Mouse (Mus musculus) liver, postnatal 0 days (tissue): ENCODE results near the gene Syt5. TPM values are rescaled to one million over a fixed set of nuclear protein-coding genes. Genes with fewer than 3 reads are reported as not detected.
A peak's percentile ranks its signal among the peaks of the same experiment; 100 is the strongest.
"Not testable (repeated sequence)": the region's sequence is repeated elsewhere in the genome, so short reads cannot be mapped to it uniquely, and the experiment has no call there.

Source experiments
- ATAC-seq: fragments of 200-750 bp; cut with Nextera tagmentation; 2 replicates; pipeline ENCODE4 v1.8.0; 2017; ENCODE audit warnings: mild to moderate bottlenecking, moderate library complexity
- DNase-seq: peaks from one replicate; pipeline ENCODE4 v3.0.0-alpha.2; 2016
- H3K27ac ChIP-seq: fragments of 300-500 bp; sonication (generic); 2 replicates; pipeline ENCODE4 v1.5.1; 2014; ENCODE audit warnings: antibody characterized with exemption, moderate library complexity, mild to moderate bottlenecking, low read depth
- H3K27me3 ChIP-seq: fragments of 300-500 bp; sonication (generic); 2 replicates; pipeline ENCODE4 v1.6.1; 2014; ENCODE audit warnings: low read length, control low read depth, mixed read lengths; ENCODE audit not compliant: insufficient read depth
- H3K36me3 ChIP-seq: fragments of 300-500 bp; sonication (generic); replicated peaks from 2 replicates; pipeline ENCODE4 v1.6.1; 2014; ENCODE audit warnings: mild to moderate bottlenecking, control low read depth, low read length, moderate library complexity, mixed read lengths; ENCODE audit not compliant: insufficient read depth
- H3K4me1 ChIP-seq: fragments of 300-500 bp; sonication (generic); 2 replicates; pipeline ENCODE4 v1.6.1; 2014; ENCODE audit warnings: antibody characterized with exemption, mild to moderate bottlenecking, control low read depth; ENCODE audit not compliant: insufficient read depth
- H3K4me2 ChIP-seq: fragments of 300-500 bp; sonication (generic); 2 replicates; pipeline ENCODE4 v1.6.1; 2014; ENCODE audit warnings: low read depth, mild to moderate bottlenecking, low read length, moderate library complexity, mixed read lengths
- H3K4me3 ChIP-seq: fragments of 300-500 bp; sonication (generic); 2 replicates; pipeline ENCODE4 v1.5.1; 2014; ENCODE audit warnings: low read depth, low read length
- H3K9ac ChIP-seq: fragments of 300-500 bp; sonication (generic); replicated peaks from 2 replicates; pipeline ENCODE4 v1.6.1; 2014; ENCODE audit warnings: mild to moderate bottlenecking, moderate library complexity
- H3K9me3 ChIP-seq: fragments of 300-500 bp; sonication (generic); 2 replicates; pipeline ENCODE4 v1.6.1; 2016; ENCODE audit warnings: mild to moderate bottlenecking, control low read depth, low read length, mixed read lengths
- CTCF ChIP-seq: sonication (generic); IDR thresholded peaks from 2 replicates; pipeline ENCODE4 v1.5.1; 2016; ENCODE audit warnings: antibody characterized with exemption, low read depth
- EP300 ChIP-seq: IDR thresholded peaks from 2 replicates; pipeline ENCODE4 v1.6.1; 2016; ENCODE audit warnings: antibody characterized with exemption, low read depth, mild to moderate bottlenecking
- WGBS: fragments of 180-500 bp; shearing (Covaris S2); extraction: QIAGEN DNeasy Blood & Tissue Kit; methylation state at CpG from one replicate; pipeline ENCODE4 v1.1.7; 2014; ENCODE audit not compliant: insufficient replicate concordance; 5-methylcytosine and 5-hydroxymethylcytosine counted together
- polyA plus RNA-seq: library from polyadenylated mRNA; unstranded; fragments of >200 nt; fragmentation: Nextera tagmentation; extraction: Ambion mirVana; gene quantifications from 2 replicates; pipeline ENCODE4 v1.2.1, GENCODE M21; 2015

The Syt5 gene
- polyA plus RNA-seq: 0.09 TPM in 2 replicates

DNA sequence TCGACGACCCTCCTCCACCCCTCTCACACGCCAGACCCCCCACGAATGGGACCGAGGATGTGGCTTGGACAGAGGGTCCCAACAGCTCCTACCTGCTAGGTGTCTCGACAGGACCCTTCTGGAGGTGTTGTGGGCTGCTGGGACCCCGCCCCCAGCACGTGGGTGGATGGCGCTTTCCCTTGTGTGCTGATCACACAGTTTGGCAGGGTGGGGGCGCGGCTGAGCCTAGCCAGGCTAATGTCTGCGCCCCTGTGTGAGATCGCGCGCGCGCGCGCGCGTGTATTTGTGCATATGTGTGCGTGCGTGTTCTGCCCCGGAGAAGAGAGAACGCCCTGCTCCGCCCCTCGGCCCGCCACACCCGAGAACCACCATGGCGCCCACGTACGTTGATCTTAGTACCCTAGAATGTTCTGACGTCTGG, at the start of gene Syt5:
TSS of gene Syt5 (minus strand) at position 321 of the 421 bp plus-strand sequence.
- Histone ChIP-seq H3K9me3 (no peaks in the 10 kb centered on the region), H3K4me3 (no peak within 1 kb of the TSS), H3K9ac (no peak within 1 kb of the TSS), H3K4me1 (peaks cover 3% of the 10 kb centered on the region; the same call in 1 of the 2 replicates), H3K36me3 (no peaks in the 10 kb centered on the region), H3K27me3 (no peaks in the 10 kb centered on the region), H3K4me2 (peak within 1 kb of the TSS; percentile 48), H3K27ac (no peak within 1 kb of the TSS)
- DNase-seq (no peak), ATAC-seq (no peak)
- 8% methylated on average over 33 of the region's 33 CpGs for WGBS
- TF ChIP-seq EP300: no peak
- TF ChIP-seq CTCF: no peak

DNA sequence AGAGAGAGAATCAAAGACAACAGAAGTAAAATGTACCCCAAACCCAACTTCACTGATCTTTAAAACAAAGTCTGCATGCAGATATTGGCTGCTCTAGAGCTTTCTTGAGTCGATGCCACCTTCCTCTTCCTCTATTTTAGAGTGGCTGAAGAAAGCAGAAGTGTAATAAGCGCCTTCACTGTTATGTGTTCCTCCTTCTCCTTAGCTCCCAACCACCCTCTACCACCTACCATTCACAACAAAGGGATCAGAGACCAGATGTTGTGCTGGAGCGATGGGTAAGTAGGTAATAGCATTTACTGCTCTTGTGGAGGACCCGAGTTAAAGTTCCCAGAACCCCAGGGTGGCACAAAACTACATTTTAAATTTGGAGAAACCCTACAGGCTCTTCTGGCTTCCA, 49.7 kb upstream of the Syt5 start:
- not testable (repeated sequence) for H3K36me3 ChIP-seq, H3K4me3 ChIP-seq, H3K4me1 ChIP-seq, H3K4me2 ChIP-seq, ATAC-seq, H3K9me3 ChIP-seq, DNase-seq, H3K27me3 ChIP-seq, H3K9ac ChIP-seq, H3K27ac ChIP-seq
- WGBS: 47% methylated on average over 4 of the region's 4 CpGs

DNA sequence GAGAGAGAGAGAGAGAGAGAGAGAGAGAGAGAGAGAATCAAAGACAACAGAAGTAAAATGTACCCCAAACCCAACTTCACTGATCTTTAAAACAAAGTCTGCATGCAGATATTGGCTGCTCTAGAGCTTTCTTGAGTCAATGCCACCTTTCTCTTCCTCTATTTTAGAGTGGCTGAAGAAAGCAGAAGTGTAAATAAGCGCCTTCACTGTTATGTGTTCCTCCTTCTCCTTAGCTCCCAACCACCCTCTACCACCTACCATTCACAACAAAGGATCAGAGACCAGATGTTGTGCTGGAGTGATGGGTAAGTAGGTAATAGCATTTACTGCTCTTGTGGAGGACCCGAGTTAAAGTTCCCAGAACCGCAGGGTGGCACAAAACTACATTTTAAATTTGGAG, 34.1 kb upstream of the Syt5 start:
- H3K9me3 ChIP-seq, H3K4me3 ChIP-seq, H3K27ac ChIP-seq, H3K27me3 ChIP-seq, H3K36me3 ChIP-seq, ATAC-seq, H3K4me1 ChIP-seq, H3K9ac ChIP-seq, H3K4me2 ChIP-seq, DNase-seq: not testable (repeated sequence)
- WGBS: 67% methylated on average over 3 of the region's 3 CpGs

DNA sequence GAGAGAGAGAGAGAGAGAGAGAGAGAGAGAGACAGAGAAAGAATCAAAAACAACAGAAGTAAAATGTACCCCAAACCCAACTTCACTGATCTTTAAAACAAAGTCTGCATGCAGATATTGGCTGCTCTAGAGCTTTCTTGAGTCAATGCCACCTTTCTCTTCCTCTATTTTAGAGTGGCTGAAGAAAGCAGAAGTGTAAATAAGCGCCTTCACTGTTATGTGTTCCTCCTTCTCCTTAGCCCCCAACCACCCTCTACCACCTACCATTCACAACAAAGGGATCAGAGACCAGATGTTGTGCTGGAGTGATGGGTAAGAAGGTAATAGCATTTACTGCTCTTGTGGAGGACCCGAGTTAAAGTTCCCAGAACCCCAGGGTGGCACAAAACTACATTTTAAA, 25.0 kb upstream of the Syt5 start:
- not testable (repeated sequence) for H3K36me3 ChIP-seq, H3K27ac ChIP-seq, ATAC-seq, H3K9ac ChIP-seq, H3K9me3 ChIP-seq, H3K4me1 ChIP-seq, H3K27me3 ChIP-seq, H3K4me2 ChIP-seq, DNase-seq, H3K4me3 ChIP-seq
- 58% methylated on average over 2 of the region's 2 CpGs for WGBS

DNA sequence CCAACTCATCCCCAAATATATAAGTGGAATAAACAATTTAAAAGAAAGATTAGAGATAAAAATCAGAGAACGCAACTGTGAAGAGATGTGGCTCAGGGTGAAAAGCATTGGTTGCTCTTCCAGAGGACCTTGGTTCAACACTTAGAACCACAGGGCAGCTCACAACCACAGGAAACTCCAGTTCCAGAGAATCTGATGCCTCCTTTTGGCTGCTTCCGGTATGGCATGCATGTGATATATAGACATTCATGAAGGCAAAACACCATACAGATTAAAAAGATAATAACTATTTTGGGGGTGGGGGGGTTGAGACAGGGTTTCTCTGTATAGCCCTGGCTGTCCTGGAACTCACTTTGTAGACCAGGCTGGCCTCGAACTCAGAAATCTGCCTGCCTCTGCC, 15.3 kb upstream of the Syt5 start:
- H3K4me2 ChIP-seq: no peak overlapping the region
- no peak for ATAC-seq
- no peak overlapping the region for H3K9ac ChIP-seq
- H3K27ac ChIP-seq: no peak overlapping the region
- H3K36me3 ChIP-seq: no peaks in the 10 kb centered on the region
- no peak for TF ChIP-seq EP300
- TF ChIP-seq CTCF: no peak
- 74% methylated on average over 3 of the region's 3 CpGs for WGBS
- no peak overlapping the region for H3K4me3 ChIP-seq
- H3K27me3 ChIP-seq: no peaks in the 10 kb centered on the region
- no peak for DNase-seq
- no peaks in the 10 kb centered on the region for H3K9me3 ChIP-seq
- H3K4me1 ChIP-seq: no peaks in the 10 kb centered on the region

DNA sequence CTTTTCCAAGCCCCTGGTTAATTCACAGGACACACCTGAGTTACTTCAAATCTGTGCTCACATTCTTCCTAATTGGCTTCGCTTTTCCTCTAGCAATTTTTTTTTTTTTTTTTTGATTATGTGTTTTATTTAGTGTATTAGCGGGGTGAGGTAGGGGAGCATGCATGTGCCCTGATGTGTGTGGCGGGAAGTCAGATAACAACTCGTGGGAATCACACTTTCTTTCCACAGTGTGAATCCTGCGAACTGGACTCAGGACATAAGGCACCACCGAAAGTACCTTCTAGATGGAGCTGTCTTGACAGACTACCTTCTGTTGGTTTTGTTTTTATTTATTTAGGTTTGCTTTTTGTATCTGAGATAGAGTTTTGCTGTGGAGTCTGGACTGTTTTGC, 9.8 kb upstream of the Syt5 start:
- no peak for ATAC-seq
- H3K27me3 ChIP-seq: no peaks in the 10 kb centered on the region

More for the DNA sequence above, 9.8 kb upstream of the Syt5 start:
- Histone ChIP-seq H3K4me3 (no peak overlapping the region), H3K9ac (no peak overlapping the region), H3K9me3 (no peaks in the 10 kb centered on the region), H3K27ac (no peak overlapping the region), H3K36me3 (no peaks in the 10 kb centered on the region), H3K4me1 (no peaks in the 10 kb centered on the region), H3K4me2 (no peak overlapping the region)
- DNase-seq: no peak
- no peak for TF ChIP-seq CTCF
- TF ChIP-seq EP300: no peak
- WGBS: 69% methylated on average over 6 of the region's 6 CpGs
